Mouse (Mus musculus) E14TG2a.4 (cell line): ENCODE results near the gene Syt17.

ENCODE experiments used
- H3K27me3 ChIP-seq: 2 replicates; pipeline ENCODE4 v1.6.1; 2014; ENCODE audit warnings: low read length, control low read depth; ENCODE audit not compliant: insufficient read depth
- H3K36me3 ChIP-seq: 2 replicates; pipeline ENCODE4 v1.6.1; 2014; ENCODE audit warnings: low read length, control low read depth; ENCODE audit not compliant: insufficient read depth
- H3K4me1 ChIP-seq: replicated peaks from 2 replicates; pipeline ENCODE4 v1.6.1; 2014; ENCODE audit warnings: low read depth, low read length, control low read depth
- H3K4me3 ChIP-seq: replicated peaks from 2 replicates; pipeline ENCODE4 v1.5.1; 2014; ENCODE audit warnings: mild to moderate bottlenecking, low read length
- H3K9me3 ChIP-seq: 2 replicates; pipeline ENCODE4 v1.6.1; 2014; ENCODE audit warnings: low read length, control low read depth
- CTCF ChIP-seq: conservative IDR thresholded peaks from 2 replicates; pipeline ENCODE4 v1.5.1; 2014; ENCODE audit warnings: low read length
- NANOG ChIP-seq: IDR thresholded peaks from 2 replicates; pipeline ENCODE4 v1.6.1; 2014; ENCODE audit warnings: borderline replicate concordance, low read length, mixed read lengths
- POU5F1 ChIP-seq: IDR thresholded peaks from 2 replicates; pipeline ENCODE4 v1.6.1; 2014; ENCODE audit warnings: low read length, borderline replicate concordance

Gene Syt17

GRCm38 (mm10) chr7:118448134-118448967, at the start of gene Syt17:
Syt17 (minus strand) TSS chr7:118448222.
- Histone ChIP-seq H3K9me3 (peaks cover 26% of the 10 kb centered on the region), H3K4me3 (peak within 1 kb of the TSS; percentile 89), H3K4me1 (peaks cover 15% of the 10 kb centered on the region), H3K36me3 (no peaks in the 10 kb centered on the region), H3K27me3 (peaks cover 45% of the 10 kb centered on the region)
- TF ChIP-seq POU5F1 = no peak
- no peak for TF ChIP-seq CTCF
- TF ChIP-seq NANOG = no peak

GRCm38 (mm10) chr7:118494892-118495579, 47.0 kb upstream of the Syt17 start:
- Histone ChIP-seq H3K36me3 (no peaks in the 10 kb centered on the region), H3K4me3 (no peak overlapping the region), H3K27me3 (peaks cover 48% of the 10 kb centered on the region), H3K4me1 (peaks cover 15% of the 10 kb centered on the region), H3K9me3 (no peaks in the 10 kb centered on the region)
- TF ChIP-seq CTCF = no peak
- no peak for TF ChIP-seq POU5F1
- no peak for TF ChIP-seq NANOG

- no peak overlapping the region for H3K4me3 ChIP-seq
- TF ChIP-seq POU5F1 (no peak), CTCF (no peak), NANOG (no peak)
- H3K4me1 ChIP-seq = peaks cover 19% of the 10 kb centered on the region
- no peaks in the 10 kb centered on the region for H3K36me3 ChIP-seq
- no peaks in the 10 kb centered on the region for H3K9me3 ChIP-seq
- peaks cover 59% of the 10 kb centered on the region for H3K27me3 ChIP-seq
Measured at GRCm38 (mm10) chr7:118493892-118494291, 45.9 kb upstream of the Syt17 start.

GRCm38 (mm10) chr7:118491431-118492147, 43.6 kb upstream of the Syt17 start, which contains the start of gene Itpripl2:
Itpripl2 (minus strand) TSS chr7:118491975.
- TF ChIP-seq NANOG = no peak
- no peak for TF ChIP-seq CTCF
- Histone ChIP-seq H3K36me3 (no peaks in the 10 kb centered on the region), H3K27me3 (peaks cover 73% of the 10 kb centered on the region), H3K9me3 (no peaks in the 10 kb centered on the region), H3K4me1 (peaks cover 25% of the 10 kb centered on the region), H3K4me3 (peak within 1 kb of the TSS; percentile 82)

GRCm38 (mm10) chr7:118490666-118491430, 42.8 kb upstream of the Syt17 start:
- H3K9me3 ChIP-seq = no peaks in the 10 kb centered on the region
- H3K27me3 ChIP-seq = peaks cover 71% of the 10 kb centered on the region
- TF ChIP-seq CTCF = no peak
- TF ChIP-seq POU5F1 = no peak
- TF ChIP-seq NANOG = no peak
- peaks cover 27% of the 10 kb centered on the region for H3K4me1 ChIP-seq
- H3K36me3 ChIP-seq = no peaks in the 10 kb centered on the region
- H3K4me3 ChIP-seq = peak overlapping the region; percentile 82

GRCm38 (mm10) chr7:118489706-118490665, 42.0 kb upstream of the Syt17 start:
- Histone ChIP-seq H3K4me1 (peaks cover 27% of the 10 kb centered on the region), H3K36me3 (no peaks in the 10 kb centered on the region), H3K4me3 (peak overlapping the region; percentile 82), H3K27me3 (peaks cover 67% of the 10 kb centered on the region), H3K9me3 (no peaks in the 10 kb centered on the region)
- TF ChIP-seq NANOG (no peak), CTCF (no peak), POU5F1 (no peak)

- Histone ChIP-seq H3K4me1 (peaks cover 27% of the 10 kb centered on the region), H3K4me3 (no peak overlapping the region), H3K27me3 (peaks cover 55% of the 10 kb centered on the region), H3K36me3 (no peaks in the 10 kb centered on the region), H3K9me3 (no peaks in the 10 kb centered on the region)
- TF ChIP-seq POU5F1 (no peak), NANOG (no peak), CTCF (no peak)
Measured at GRCm38 (mm10) chr7:118488060-118488664, 40.1 kb upstream of the Syt17 start.
